Mouse (Mus musculus): ENCODE data around the gene Pbx2. TPM values are rescaled to one million over a fixed set of nuclear protein-coding genes. Genes with fewer than 3 reads are reported as not detected.
"Not testable (repeated sequence)": the region's sequence is repeated elsewhere in the genome, so short reads cannot be mapped to it uniquely, and the experiment has no call there.

Pbx2 gene
- 10 to 100 TPM; 34.7 to 41.4 TPM for total RNA-seq (2021)
- long read RNA-seq, experiment 1, transcript Pbx2-201 (9 exons, 3,068 nt), result major isoform, 12 of 23 reads
- long read RNA-seq, experiment 1, partial matches to known transcripts, result 4 of 23 reads
- long read RNA-seq, experiment 1, other reads (novel, unspliced or antisense), result 7 of 23 reads
- long read RNA-seq, experiment 2, transcript Pbx2-201 (9 exons, 3,068 nt), result major isoform, 10 of 14 reads
- long read RNA-seq, experiment 2, partial matches to known transcripts, result 0 of 14 reads
- long read RNA-seq, experiment 2, other reads (novel, unspliced or antisense), result 3 of 14 reads

DNA sequence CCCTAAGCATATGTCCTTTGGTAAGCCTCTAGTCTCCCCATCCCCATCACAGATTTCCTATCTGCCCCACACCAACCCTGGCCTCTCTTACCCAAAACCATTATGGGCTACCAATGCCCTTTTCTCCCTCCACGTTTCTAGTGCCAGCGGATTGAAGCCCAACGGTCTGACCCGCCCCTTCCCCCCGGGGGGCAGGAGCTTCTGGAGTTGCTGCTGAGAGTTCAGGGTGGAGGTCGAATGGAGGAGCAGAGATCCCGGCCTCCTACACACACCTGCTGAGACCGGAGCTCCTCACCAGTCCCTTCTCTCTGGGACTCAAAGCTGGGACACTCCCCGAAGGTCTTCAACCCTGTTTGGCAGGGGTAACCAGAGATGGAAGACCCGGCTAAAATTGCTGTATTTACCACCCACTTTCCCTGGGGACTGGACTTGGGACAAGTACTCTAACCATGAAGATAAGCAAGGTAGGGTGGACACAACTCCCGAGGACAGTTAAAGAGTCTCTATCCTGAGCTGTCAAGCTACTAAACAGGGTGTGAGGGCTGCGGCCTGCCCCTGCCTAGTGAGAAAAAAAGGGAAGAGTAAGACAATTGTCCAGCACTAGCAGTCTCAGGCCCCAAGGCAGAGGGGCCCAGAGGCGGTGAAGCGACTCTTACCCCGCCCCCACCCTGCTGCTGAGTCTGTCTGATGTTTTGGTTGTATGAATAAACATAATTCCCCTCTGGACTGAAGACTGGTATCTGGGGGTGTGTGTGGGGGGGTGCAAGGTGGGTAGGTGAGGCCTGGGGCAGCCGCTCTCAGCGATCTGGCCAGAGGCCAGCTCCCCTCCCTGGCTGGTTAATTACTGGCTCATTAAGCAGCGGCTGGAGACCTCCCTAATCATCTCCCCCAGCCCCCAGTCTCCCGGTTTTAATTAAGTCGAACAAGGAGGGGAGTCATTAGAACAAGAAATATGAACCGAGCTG is at the start of gene Pbx2:
Gene Pbx2 (plus strand): TSS at position 238 of the 965 bp plus-strand sequence.
- no peak for DNase-seq

DNA sequence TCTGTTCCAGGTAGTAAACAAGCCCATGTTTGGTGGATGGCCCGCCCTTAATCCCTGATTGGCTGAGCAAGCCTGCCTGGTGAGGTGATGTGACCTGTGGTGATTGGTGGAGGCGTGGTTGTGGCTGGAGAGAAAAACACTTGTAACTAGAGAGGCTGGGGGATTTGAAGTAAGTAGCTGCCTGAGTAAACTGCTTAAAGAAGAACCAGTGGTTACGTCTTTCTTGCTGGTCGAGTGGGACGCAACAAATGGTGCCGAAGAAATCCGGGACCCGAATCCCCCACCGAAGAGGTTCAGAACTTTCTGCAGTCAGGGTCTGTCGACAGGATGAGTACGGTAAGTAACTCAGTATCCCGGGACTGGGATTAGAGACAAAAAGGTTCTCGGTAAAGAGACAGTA is 47.5 kb upstream of the Pbx2 start:
- not testable (repeated sequence) for DNase-seq

DNA sequence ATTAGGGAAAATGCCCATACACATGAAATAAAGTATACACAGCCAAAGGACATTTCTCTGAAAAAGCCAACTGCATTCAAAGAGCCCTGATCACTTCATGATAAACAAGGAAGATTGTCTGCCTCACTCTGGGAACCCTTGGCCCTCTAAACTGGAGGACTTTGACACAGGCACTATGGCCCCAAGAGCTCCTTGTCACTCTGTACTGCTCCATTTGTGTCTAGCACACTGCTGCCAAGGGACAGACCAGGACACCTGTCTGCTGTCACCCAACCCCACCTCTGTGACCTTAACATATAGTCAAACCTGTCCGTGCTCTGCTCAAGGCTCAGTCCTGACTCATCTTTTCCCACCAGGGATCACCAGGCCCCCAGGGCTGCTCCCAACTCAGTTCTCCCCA is 44.3 kb upstream of the Pbx2 start:
- DNase-seq, result no peak

DNA sequence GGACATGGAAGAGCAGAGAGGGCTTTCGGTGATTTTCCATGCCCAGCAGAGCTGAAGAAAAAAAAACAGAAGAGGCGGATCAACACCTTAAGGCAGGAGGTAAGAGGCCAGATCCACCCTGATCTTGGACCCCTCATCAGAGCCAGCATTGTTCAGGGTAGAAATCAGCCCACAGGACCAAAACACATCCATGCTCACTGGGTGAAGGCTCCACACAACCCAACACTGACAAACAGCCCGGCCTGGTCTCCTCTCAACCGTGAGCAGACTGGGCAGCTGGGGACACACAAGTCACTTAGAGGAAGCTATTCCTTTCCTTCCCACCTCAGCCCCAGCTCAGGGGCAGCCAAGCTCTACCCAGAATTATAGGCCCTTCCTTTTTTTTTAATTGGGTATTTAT is 43.5 kb upstream of the Pbx2 start:
- DNase-seq, result no peak

DNA sequence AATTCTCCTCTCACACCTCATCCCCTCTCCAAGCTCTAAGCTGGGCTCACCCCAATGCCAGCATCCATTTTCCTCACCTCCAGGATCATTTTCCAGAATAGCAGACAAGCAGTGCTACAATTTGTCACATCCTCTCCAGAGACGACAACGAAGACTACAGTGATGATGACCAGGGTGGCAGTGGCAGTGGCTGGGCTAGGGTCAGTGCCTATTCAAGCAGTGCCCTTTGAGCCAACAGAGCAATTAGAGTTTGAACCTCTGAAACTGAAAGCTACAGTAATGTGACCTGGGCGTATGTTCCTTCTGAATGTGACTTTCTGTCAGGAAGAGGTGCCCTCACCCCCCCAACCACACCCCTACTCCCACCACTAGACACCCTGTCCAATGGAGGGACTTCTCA is 41.9 kb upstream of the Pbx2 start:
- DNase-seq, result no peak

DNA sequence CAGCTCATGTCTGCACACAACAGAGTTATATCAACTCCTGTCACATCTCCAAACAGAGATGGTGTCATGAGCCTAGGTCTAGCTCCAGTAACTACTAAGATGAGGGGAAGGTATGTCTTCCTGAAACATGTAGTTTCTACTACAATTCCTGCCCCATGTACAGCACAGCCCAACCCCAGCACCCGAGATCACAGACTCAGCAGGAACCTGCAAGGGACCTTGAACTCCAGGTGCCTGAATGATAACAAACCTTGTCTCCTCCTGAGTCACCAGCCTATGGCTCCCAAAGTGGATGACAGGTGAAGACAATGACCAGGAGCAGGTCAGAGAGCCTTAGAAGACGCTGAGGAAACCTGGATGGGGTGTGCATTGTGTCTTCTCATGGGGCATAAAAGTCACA is 41.2 kb upstream of the Pbx2 start:
- no peak for DNase-seq

DNA sequence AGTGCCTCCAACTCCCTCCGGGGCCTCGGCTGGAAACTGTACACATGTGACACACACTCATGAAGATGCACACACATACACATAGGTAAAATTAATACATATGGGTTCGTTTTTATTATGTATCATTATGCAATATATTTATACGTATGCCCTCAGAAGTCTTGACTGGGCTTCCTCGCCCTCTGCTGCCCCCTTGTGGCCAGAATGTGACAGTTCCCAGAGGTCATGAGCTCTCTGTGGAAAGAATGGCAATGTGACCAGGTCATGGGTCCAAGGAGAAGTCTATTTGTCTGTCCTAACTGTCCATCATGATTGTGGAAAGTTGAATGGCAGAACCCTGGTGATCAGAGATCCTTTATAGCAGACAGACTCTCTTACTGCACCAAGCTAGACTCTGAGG is 35.6 kb upstream of the Pbx2 start:
- DNase-seq, result peak; percentile 87 to 90

DNA sequence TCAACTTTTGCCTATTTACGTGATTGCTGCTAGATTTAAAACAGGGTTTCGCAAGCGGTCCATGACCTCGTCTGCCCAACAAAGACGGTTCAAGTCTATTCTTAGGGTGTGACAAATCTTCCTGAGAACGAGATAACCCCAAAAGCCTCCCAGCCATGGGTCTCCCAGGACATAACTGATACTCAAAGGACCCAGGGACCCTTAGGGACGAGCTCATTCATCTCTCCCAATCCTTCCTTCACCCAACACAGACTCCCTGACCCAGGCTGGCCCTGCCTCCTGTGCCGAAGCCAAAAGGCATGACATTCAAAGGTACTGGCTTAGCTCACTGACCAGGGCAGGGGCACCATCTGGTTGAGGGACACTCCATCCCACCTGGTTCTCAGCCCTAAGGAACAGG is 34.7 kb upstream of the Pbx2 start:
- DNase-seq, result no peak

DNA sequence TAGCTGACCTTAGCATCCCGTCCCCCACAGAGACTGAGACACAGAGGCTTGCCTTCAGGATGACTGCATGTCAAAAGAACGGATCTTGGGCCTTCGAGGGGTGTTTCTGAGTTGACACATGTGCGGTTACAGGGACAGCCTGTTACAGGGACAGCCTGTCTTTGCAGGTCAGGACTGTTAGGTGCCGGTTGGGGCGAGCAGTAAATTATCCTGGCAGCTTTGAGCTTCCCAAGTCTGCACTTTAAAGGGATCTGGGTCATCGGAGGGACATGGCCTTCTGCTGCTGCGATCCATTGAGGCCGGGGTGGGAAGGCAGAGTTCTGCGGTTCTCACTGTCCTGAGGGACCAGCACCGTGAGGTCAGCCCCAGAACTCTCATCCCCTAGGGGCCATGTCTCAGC is 33.7 kb upstream of the Pbx2 start:
- DNase-seq, result peak in 1 of 2 experiments; percentile 27

DNA sequence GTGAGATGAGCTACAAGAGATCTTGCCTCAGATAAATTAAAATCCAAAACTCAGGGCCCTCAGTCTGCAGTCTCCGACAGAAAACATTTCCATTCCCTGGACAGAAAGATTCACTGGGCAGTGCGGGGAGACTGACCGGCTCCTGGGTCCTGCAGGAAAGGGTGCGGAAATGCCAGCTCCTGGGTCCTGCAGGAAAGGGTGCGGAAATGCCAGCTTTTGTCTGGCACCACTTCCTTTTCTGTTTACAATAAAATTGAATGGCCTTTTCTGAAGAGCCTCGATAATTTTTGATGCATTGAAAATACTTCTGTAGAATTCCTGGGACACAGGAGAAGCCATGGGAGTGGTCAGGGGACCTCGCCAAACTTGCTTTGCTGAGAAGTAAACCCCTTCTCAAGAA is 31.9 kb upstream of the Pbx2 start:
- no peak for DNase-seq

DNA sequence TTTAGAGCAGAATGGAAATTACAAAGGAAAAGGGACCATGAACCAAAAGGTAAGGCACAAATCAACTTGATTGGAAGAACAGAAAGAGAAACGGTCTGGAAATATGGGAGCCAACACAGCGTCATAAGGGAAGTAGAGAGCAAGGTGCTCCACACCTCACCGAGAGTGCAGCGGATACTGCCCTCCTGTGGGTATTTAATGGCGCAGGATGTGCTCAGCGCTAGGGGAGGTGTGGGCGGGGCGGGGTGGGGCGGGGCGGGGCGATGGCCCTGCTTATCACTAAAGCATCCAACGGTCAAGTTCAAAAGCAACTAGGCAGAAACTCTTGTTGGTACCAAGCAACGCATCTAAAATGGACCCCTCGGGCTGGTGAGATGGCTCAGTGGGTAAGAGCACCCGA is 31.2 kb upstream of the Pbx2 start:
- no peak for DNase-seq

DNA sequence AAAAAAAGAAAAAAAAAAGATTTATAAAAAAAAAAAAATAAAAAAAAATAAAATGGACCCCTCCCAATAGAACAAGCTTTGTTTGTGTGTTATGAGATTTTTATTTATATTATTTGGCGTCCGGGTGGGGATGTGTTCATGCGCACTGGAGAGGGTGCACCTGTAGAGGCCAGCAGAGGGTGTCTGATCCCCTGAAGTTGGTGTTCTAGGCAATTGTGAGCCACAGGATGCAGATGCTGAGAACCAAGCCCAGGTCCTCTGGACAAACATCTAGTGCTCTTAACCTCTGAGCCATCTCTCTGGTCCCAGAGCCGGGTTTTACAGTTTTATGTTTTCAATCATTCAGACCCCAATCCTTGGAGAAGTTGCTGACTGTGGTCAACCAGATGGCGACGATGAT is 30.6 kb upstream of the Pbx2 start:
- no peak for DNase-seq

DNA sequence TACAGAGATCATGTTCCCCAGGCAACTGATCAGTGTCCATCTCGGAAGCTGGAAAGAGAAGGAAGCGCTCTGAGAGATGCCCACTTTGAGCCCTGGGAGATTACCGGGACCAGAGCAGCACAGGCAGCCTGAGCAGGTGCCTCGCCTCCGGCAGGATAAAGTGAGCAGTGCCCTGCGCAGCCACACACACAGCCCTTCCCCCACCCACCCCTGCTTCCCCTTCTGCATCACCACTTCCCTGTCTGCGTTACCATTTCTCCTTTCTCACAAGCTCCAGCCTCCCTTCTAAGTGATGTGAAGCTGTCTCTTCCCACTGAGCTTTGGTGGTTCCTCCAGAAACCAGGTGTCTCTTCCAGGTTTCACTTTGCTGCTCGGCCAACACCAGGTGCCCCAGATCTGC is 29.9 kb upstream of the Pbx2 start:
- DNase-seq, result no peak

DNA sequence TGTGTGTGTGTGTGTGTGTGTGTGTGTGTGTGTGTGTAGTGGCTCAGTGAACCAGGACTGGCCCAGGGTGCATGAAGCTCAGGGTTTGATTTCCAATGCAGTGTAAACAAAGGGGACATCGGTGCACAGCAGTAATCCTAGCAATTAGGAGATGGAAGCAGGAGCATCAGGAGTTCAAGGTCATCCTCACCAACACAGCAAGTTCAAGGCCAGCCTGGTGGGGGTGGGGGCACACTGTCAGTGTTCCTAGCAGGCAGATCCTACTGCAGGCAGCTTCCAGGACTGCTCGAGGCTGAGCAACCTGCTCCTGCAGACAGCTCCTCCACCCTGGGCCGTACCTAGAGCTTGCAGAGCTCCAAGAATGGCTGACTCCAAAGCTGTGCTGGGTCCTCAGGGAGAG is 28.5 kb upstream of the Pbx2 start:
- DNase-seq, result no peak

DNA sequence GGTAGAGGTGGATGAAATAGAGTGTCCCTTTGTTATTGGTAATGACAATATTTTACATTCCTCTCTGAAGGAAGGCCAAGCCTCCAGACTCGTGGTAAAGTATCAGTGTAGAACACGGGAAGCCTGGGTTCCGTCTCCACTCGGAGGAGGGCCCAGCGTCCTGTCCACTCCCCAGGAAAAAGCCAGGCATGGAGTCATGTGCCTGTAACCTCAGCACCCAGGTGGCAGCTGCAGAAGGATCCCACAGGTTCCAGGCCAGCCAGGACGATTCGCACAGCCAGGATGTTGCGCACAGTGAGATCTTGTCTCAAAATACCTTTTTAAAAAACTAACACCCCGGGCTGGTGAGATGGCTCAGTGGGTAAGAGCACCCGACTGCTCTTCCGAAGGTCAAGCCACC is 27.7 kb upstream of the Pbx2 start:
- DNase-seq, result no peak

DNA sequence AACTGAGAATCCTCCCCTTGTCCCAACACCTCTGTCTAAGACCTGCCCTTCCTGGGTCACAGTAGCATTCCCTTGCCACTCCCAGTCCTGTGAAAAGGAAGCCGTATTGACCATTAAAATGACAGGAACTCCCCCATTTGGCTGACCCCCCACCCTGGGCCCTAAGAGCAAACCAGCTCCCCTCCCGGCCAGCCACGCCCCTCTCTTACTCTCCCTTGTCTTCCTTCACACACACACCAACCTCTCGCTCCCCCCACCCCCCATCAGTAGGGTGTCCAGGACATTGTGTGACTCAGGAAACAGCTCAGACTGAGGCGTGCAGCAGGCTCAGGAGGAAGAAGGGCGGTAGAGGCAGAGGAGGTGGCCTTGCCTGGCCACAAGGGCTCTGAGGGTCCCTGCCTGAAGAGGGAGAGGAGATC is 27.1 kb upstream of the Pbx2 start, which contains the start of gene Notch4:
Gene Notch4 (plus strand): TSS at position 266 of the 419 bp plus-strand sequence.
- peak; percentile 49 to 75 for DNase-seq

DNA sequence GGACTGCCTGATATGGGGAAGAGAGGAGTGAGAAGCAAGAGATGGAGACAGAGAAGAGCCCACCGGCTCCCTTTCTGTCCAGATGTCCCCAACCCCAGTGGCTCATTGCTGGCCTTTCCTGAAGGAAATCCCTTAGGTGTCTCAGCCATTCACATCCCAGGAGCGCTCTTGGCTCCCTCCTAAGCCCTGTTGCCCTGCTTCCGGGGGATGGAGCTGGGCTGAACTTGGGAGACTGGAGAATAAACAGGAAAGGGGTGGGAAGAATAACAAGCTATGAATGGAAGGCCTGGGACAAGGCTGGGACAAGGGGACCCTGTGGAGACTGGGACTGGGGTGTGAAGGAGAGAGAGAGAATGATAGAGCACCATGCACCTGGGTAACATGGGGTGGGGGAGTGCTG is 26.3 kb upstream of the Pbx2 start:
- DNase-seq, result peak; percentile 51 to 55

DNA sequence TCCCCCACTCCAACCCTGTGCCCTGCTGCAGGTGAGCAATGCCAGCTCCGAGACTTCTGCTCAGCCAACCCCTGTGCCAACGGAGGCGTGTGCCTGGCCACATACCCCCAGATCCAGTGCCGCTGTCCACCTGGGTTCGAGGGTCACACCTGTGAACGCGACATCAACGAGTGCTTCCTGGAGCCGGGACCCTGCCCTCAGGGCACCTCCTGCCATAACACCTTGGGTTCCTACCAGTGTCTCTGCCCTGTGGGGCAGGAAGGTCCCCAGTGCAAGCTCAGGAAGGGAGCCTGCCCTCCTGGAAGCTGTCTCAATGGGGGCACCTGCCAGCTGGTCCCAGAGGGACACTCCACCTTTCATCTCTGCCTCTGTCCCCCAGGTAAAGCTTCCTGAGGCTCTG is 23.8 kb upstream of the Pbx2 start:
- DNase-seq, result no peak

DNA sequence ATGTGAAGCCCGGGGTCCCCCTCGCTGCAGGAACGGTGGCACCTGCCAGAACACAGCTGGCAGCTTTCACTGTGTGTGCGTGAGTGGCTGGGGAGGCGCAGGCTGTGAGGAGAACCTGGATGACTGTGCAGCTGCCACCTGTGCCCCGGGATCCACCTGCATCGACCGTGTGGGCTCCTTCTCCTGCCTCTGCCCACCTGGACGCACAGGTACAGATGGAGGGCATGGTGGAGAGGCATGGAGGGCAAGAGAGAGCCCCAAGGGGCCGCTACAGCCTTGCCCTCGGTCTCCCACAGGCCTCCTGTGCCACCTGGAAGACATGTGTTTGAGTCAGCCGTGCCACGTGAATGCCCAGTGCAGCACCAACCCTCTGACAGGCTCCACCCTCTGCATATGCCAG is 22.6 kb upstream of the Pbx2 start:
- no peak for DNase-seq

DNA sequence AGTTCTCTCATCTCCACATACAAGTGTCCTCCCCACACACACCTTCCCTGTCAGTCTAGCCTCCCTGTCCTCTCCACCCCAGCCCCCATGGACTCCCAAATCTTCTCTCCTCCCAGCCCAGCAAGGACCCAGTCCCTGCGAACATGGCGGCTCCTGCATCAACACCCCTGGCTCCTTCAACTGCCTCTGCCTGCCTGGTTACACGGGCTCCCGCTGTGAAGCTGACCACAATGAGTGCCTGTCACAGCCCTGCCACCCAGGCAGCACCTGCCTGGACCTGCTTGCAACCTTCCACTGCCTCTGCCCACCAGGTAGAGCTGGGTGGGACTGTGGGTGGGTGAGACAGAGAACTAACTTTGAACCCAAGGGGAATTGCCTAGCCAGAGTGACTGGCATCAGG is 21.1 kb upstream of the Pbx2 start:
- no peak for DNase-seq

DNA sequence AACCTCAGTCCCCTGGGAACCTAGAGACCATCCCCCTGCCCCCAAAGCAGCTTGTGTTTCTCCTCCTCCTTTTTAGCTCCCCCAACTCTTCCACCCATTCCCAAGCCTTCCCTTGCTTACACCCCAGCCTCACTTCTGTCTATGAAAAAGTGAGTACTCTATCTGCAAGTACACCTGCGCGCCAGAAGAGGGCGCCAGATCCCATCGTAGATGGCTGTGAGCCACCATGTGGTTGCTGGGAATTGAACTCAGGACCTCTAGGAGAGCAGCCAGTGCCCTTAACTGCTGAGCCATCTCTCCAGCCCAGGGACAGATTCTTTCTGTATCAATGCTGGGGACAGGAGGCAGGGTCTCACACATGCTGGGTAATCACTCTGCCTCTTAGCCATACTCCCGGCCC is 19.2 kb upstream of the Pbx2 start:
- no peak for DNase-seq

DNA sequence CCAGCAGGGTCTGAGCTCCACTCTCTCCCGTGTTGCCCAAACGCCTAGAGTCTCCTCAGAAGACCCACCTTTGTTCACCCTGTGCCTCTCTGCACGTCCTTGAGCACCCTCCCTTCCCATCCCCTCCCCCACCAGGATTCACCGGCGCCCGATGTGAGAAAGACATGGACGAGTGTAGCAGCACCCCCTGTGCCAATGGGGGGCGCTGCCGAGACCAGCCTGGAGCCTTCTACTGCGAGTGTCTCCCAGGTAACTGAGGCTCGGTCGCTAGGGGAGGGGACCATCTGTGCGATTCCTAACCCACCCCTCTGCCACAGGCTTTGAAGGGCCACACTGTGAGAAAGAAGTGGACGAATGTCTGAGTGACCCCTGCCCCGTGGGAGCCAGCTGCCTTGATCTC is 18.7 kb upstream of the Pbx2 start:
- DNase-seq, result no peak

DNA sequence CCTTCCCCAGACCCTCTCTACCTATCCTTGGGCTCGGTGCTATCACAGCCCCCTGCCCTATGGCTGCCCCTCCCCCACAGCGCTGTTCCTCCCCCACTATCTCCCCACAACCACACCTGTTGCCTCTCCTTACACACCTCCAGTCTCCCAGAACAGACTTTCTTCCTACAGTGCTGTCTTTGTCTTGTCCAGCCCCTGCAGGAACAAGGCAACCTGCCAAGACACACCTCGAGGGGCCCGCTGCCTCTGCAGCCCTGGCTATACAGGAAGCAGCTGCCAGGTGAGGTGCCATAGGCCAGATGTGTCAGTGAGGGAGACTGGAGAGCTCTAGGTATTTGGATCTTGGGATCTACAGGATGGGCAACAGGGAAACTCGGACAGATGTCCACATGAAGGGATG is 14.5 kb upstream of the Pbx2 start:
- DNase-seq, result no peak

DNA sequence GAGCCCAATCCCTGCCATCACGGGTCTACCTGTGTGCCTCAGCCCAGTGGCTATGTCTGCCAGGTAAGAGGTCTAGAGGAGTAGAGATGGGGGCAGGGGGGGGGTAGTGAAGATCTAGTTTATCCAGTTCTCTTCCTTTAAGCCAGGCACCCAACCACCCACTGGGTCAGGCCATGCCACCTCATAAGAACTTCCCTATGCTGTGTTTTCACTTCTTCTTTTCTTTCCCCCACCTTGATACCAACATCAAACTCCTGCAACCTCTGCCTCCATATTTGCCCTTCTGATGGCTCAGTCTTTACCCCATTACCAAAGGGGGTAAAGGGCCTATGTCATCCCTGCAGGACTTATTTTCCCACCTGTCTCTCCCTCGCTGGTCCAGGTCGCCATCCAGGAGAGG is 13.0 kb upstream of the Pbx2 start:
- DNase-seq, result no peak
